Mouse (Mus musculus) fibroblast of lung, adult 2 months (primary cell): ENCODE results near the gene Efna2.

Experiments
- DNase-seq: peaks from one replicate; pipeline ENCODE4 v3.0.0-alpha.2; 2011; ENCODE audit warnings: low read depth

The Efna2 gene

DNA sequence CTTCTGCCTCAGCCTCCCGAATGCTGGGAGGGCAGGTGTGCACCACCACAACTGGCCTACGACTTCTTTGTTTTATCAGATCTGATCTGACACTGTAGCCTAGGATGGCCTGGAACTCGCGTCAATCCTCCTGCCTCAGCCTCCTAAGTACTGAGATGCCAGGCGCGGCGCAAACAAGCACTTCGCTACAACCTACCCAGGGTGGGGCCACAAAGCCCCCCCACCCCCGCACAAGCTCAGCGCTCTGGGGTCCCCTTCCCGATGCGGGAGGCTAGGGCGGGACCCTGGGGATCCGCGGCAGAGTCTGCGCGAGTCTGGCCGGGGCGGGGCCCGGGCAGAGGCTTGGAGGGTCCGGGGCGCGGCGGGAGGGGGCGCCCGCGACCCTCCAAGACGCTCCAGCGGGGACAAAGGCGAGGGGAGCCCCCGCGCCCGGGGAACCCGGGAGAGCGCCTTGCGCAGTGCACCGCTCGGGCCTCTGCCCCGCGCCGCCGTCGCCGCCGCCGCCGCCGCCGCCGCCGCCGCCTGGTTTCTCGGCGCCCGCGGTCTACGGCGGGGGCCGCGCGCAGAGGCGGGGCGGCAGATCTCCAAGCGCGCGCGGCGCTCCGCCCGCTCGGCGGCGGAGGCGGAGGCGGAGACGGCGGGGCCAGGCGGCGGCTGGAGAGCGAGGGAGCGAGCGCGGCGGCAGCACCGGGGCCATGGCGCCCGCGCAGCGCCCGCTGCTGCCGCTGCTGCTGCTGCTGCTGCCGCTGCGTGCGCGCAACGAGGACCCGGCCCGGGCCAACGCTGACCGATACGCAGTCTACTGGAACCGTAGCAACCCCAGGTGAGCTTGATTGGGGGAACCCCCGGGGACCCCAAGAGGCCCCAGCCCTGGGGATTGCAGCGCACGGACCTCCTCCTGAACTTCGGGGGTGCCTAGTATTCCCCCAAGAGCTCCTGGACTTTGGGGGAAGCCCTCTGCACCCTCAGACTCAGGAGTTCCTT lies at the start of gene Efna2:
Gene Efna2, plus strand, starts transcription at position 415 of the 984 bp plus-strand sequence.
- DNase-seq = no peak

DNA sequence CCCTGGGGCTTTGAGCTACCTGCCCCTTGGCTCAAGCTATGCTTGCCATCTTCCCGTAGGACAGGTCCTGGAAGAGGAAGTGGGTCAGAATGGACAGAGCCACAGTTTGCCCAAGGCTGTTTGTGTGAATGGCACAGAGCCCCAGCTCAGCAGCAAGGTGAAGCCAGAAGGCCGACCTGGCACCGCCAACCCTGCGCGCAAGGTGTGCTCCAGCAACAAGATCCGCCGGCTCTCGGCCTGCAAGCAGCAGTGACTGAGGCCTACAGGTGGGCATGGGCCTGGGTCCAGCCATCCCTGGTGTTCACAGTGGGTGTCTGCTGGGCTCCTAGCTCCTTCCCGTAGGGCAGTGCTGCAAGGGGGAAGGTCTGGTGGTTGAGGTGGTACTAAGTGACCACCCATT lies 49.4 kb upstream of the Efna2 start:
- no peak for DNase-seq

DNA sequence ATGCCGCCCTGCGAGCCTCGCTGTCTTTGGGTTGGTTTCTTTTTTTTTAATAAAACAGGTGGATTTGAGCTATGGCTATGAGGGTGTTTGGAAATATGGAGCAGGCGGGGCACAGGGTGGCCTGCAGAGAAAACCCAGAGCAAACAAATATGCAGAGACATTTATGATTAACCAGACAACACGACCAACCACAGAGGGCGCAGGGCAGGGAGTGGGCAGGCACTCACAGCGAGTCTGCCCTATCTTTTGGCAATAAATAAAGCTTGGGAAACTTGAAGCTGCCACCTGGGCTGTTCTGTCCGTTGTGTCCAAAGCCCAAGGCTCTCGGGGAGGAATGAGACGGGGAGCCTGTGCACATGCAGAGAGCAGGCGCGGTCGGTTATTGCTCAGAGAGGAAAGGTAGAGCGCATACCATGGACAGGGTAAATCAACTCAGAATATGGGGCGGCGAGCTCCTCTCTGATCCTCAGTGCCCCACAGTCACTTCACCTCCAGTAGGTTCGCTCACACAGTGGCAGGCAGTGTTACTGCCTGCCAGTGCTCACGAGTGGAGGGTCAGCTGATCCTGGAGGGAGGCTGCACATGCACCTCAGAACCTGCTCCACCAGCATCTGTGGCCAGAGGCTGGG lies 48.8 kb upstream of the Efna2 start:
- DNase-seq = no peak

DNA sequence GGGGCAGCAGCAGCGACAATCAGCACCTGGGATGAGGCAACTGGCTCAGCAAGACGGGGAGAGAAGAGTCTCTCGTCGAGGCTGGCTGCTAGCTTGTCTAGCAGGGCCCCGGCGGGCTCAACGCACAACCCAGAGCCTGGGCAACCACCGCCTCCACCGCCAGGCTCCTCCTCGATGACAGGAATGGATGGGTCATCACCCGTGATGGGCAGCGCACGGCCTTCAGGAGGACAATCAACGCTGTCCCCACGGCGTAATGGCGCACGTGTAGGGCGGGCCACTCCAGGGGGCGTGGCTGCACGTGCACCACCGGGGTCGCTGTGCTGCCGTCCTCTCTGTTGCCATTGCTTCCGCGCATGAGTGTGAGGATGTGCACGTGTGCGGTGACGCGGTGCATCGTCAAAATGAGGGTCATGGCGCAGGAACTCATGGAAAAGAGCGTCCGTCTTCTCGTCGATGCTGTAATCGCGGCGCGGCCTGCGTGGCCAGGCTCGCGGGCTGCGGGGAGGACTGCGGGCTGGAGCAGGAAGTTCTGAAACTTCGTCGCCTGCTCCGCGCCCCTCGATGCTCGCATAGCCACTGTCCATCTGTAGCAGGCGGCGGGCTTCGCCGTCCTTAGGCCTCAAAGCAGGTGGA lies 47.8 kb upstream of the Efna2 start:
- no peak for DNase-seq

DNA sequence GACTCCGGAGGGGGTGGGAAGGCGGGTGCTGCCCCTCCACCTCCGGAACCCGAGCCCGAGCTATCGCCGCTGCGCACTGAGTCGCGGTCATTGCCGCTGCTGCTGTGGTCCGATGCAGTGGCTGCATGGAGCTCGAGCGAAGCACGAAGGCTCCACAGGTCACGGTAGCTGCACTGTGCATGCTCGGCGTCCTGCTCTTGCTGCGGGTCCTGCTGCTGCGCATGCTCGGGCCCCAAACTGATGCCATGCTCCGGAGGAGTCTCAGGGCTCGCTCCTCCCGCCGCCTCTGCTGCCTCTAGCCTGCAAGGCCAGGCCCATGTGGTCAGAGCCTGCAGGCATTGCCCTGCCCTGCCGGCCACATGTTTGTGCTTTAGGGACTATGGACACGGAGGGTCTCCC lies 47.3 kb upstream of the Efna2 start:
- no peak for DNase-seq

DNA sequence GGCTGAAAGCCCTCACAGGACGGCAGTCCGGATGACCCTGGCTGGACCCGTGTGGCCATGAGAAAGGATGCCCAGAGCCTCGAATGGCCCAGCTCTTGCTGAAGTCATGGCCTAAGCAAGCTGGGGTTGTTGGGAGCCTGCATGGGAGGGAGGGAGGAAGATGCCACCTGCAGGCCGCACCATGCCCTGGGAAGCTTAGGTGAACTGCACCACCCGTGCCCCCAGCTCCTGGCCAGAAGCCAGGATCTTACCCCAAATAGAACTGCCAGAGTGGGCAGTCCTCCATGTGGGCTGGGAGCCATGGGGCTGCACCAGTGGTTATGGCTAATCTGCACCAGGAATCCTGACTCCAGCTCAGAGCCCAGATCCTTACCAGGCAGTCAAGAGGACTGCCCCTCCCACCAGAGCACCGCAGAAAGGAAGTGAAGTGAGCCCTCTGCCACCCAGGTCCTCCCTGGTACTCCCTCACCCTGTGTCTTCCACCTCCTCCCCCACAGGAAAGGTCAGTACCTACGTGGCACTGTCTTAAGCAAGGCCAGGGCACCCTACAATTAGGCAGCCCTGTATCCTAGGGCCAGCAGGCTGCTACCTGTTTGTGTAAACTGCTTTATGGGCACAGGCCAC lies 45.9 kb upstream of the Efna2 start:
- DNase-seq = no peak

DNA sequence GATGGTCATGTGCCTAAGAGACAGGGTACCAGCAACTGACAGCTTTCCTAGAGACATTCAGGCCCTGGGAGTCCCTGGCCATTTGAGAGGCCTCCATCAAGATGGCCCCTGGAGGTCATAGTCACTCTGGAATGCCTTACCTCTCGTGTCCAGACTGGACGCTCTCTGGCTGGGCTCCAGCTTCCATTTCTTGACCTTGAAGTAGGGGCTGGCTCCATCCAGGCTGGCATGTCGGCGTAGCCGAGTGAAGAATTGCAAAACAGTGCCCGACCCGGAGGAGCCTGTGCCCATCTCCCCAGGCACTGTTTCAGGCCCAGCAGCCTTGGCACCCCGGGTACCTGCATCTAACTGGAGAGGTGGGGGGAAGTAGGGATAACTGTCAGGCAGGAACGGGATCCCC lies 44.9 kb upstream of the Efna2 start:
- DNase-seq = no peak

DNA sequence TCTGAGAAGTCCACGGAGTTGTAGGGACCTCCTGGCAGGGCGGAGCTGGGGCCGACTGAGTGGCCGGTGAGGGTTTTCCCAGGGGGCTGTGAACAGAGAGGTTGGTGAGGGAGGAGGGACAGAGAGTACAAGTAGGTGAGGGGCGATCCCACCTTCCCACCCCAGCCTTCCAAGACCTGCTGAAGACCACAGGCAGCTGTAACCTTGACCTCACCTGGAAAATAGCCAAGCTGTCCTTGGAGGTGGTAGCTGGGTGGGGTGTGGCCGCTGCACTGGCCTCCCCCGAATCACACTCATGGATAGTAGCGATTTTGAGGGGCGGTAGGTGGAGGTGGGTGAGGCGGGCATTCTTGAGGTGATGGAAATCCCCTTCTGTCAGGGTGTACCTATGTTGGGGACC lies 44.1 kb upstream of the Efna2 start:
- DNase-seq = no peak

DNA sequence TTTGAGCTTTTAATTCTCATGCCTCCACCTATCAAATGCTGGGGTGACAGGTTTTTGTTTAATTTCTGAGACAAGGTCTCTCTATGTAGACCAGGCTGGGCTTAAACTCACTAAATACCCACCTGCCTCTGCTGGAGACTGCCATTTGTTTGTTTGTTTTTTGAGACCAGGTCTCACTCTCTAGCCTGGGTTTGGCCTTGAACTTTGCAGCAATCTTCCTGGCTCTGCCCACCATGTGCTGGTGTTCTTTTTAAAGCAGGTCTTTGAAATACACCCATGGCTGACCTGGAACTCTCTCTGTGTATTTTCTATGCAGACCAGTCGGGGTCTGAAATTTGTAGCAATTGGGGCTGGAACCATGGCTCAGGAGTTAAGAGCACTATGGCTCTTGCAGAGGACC lies 43.6 kb upstream of the Efna2 start:
- no peak for DNase-seq

DNA sequence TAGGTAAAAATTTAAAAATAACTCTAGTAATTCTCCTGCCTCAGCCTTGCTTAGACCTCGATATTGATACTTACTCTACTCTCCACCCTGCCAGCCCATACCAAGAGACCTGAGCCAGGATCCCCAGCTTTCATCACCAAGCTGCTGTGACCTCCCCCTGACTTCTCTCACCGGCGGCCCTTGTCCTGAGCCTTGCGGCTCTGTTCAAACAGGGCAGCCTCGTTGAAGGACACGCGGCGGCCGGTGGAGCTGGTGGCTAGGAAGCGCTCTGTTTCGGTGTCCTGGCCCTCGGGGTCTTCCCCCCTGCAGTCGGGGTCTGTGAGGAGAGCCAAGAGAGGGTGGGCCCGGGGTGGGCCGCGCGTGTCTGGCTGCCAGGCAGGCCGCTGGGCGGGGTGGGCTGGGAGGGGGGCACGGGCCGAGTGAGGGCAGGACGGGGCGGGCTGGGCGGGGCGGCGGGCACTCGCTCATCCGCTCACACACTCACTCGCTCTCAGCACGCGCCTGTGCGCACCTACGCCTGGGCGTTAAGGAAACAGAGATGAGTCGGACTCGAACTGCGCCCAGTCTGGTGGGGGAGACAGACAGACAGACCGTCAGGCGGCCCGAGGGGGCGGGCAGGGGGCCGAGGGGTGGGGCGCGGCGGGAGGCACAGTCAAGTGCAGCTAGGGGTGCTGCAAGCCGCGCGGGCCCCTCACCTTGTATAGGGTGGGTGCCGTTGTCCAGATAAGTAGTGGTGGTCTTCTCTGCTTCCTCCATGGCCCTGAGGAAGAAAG lies 42.9 kb upstream of the Efna2 start:
- DNase-seq = no peak

DNA sequence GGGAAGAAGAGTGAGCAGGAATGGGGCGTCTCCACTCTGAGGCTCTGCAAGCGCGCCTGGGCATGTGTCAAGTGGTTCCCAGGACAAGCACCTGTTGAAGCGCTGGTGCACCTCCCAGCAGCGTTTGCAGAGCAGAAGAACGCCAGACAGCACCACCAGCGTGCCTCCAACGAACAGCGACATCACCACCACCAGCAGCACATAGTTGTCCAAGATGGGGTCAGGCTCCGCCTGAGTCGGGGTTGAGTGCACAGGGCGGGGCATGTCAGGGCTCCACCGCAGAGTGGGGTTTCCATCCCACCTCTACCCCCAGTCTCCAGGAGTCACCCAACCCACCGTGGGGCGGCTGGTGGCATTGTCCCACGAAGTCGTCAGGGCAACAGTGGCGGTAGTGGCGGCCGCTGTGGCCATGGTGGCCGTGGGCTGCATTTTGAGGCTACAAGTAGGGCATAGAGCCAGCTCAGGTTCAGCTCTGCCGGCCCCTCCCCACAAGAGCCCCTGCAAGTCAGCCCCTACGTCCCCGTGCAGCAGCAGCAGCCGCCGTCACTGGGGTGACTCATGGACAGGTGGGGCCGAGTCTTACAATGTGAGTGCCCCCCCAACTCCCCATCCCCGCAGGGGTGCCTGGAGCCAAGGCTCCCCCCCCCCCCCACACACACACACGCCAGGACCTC lies 42.2 kb upstream of the Efna2 start:
- DNase-seq = no peak

DNA sequence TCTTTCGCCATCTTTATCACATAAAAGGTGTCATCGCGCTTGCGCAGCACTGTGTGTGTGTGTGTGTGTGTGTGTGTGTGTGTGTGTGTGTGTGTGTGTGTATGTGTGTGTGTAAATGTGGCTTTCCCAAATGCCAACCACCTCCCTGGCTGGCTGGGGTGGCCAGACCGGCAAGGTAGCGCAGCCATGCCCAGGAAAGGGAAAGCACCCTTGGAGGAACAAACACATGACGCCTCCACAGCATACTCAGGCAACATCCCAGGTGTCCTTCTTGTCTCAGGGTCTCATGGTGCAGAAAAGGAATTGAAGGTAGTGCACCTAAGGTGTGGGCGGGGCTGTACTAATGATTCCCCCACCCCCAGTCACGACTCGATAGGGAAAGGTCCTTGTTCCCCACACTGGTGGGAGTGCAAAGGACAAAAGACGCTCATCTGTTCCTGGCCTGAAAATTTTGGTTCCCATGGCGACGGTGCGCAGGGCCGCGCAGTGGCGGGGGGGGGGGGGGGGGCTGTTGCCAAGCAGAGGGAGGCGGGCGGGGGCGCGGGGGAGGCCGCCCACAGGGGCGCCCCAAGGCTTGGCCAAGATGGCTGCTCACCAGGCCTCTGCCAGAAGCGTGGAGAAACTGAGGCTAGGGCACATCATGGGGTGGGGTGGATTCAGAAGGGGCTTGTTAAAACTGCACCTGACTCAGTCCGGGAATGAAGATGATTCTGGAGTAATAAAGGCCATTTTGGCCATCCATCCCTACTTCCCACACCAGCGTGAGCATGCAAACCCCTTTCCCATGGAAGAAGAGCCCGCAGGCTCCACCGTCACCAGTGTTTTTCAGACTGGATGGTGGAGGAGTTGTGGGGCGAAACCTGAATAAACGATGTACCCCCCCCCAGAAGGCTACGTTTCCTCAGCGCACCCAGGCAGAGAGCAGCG lies 41.4 kb upstream of the Efna2 start:
- no peak for DNase-seq

DNA sequence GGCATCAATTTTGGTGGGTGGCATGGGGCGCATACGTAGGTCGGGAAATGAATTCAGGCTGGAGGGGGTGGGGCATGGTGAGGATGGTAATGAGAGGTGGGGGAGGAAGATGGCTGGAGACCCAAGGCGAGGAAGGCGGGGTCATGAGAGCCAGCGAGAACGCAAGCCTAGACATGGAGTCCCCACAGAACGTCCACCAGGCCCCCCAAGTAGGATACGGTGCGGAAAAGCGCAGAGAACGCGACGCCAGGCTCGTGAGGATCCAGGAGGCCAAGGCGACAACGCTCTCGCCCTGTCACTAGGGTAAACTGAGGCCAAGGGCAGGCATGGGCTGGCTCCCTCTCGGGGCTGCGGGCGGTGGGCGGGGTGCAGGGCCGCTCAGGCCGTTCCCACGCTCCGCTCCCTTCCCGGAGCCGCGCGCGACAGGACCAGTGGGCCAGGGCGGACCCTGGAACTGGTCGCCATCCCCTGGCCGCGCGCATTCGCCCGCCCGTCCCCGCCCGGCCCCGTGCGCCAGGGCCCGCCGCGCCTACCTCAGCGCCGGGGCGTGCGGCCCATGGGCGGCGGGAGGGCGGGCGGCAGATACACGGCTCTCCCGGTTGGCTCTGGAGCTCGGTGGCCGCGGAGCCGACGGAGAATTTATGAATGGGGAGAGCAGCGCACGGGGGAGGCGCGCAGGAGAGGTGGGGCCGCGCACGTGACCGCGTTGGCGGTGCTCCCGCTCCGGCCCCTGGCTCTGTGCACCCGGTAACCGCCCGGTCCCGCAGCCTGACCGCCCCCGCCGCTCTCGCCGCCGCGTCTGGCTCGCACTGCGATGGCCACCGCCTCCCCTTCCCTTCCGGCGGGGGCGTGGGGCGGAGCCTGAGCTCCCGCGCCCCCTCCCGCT lies 40.5 kb upstream of the Efna2 start, which contains the start of gene Atp5d:
Gene Atp5d, plus strand, starts transcription at position 80 of the 886 bp plus-strand sequence.
- no peak for DNase-seq

DNA sequence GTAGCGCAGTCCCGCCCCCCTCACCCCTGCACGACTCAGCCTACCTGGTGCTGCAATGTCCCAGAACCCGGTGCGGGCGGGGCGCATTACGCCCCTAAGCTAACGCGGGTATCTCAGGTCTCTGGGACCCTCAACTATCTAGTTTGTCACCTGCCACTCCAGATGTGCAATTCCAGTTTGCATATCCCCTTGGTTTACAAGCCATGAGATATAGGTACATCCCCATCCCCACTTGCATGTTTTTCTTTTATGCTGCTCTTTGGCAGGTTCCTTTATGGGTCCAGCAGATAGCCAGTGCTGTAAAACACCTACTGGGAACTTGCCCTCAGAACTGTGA lies 39.9 kb upstream of the Efna2 start:
- no peak for DNase-seq

DNA sequence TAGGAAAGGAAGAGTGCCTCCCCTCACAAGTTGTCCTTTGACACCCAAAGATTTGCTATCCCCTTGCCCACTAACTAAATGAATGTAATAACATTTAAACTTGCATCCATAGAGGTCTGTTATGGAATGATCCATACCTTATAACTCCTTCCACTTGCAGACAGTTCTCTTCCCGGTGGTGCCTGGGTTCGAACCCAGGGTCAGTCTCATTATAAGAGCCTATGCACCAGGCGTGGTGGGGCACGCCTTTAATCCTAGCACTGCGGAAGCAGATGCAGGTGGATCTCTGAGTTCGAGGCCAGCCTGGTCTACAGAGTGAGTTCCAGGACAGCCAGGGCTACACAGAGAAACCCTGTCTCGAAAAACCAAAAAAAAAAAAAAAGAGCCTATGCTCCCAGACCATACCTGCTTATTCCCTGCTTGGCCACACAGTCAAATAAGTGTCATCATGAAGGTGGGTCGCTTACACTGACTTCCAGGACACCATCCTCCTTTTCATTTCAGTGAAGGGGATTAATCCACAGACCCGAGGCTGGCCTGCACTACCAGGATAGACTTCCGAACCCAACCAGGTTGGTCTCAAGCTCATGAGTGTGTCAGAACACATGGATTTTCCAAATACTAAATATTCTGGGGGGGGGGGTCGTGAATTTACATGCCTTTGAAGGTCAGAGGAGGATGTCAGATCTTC lies 39.2 kb upstream of the Efna2 start:
- DNase-seq = no peak

DNA sequence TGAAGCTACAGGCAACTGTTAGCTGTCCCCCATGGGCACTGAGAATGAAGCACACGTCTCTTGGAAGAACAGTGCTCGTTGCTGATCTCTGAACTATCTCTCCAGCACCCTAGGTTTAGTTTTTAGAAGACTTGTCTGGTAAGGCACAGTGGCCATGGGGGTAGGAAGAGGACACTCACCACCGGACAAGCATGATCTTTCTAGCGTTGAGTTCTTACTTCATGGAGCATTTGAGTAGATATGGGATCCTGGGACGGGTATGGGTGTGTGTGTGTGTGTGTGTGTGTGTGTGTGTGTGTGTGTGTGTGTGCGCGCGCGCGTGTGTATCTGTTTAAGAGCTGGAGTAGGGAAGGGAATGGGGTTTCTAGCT lies 38.6 kb upstream of the Efna2 start, which contains the start of gene Cbarp:
Gene Cbarp, minus strand, starts transcription at position 170 of the 370 bp plus-strand sequence.
- DNase-seq = no peak

DNA sequence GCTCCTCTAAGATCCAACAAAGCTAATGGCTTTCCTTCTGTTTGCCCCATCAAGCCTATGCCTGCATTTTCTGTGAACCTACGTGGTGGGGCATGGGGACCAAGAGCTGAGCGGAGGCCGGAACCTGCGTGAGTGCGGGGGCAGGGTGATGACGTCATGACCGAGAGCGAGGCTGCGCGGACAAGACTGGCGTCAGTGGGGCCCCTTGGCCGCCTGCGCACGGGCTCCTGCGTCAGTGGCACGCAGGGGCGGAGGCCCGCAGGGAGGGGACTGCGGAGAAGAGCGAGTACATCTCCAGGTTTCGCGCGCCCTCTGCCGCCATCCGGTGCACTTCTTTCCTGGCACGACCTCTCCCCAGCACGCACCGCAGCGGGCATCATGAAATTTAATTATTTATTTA lies 38.0 kb upstream of the Efna2 start:
- DNase-seq = peak; percentile 87

DNA sequence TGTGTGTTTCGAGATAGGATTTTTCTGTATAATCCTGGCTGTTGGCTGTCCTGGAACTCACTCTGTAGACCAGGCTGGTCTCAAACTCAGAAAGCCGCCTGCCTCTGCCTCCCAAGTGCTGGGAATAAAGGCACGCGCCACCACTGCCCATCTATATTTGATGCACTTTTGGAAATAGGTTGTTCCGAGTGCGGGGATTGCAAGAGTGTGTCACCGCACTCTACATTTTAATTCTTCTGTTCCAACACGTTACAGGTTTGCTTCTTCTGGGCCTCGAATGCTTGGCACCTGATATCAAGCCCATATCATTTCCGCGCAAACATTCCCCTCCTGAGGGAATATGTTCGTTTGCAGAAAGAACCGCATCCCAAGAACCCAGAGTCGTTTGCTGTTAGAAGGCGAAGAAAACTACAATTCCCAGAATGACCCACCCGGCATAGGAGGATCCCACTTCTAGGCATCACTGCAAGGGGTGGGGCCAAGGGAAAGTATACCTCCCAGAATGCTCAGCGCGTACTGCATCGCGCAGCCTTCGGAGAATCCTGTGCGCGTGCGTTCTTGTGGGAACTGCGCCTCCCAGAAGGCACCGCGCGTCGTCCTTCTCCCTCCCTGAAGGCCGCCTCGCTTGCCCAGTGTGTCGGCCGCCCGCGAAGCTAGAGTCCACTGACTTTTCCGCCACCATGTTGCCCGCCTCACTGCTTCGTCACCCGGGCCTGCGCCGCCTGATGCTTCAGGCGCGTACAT lies 37.3 kb upstream of the Efna2 start:
- DNase-seq = peak; percentile 98
